Mouse (Mus musculus) midbrain, embryonic 13.5 days (tissue): Measurements from ENCODE around the gene Olfr1493-ps1. TPM values are rescaled to one million over a fixed set of nuclear protein-coding genes. Genes with fewer than 3 reads are reported as not detected.

Experiments used
- ATAC-seq: fragments of 200-750 bp; cut with Nextera tagmentation; 2 replicates; pipeline ENCODE4 v1.8.0; 2017; ENCODE audit warnings: mild to moderate bottlenecking, moderate TSS enrichment, moderate library complexity
- H3K27ac ChIP-seq: fragments of 300-500 bp; sonication (generic); 2 replicates; pipeline ENCODE4 v1.5.1; 2015; ENCODE audit warnings: inconsistent platforms, mild to moderate bottlenecking, moderate library complexity
- H3K27me3 ChIP-seq: fragments of 300-500 bp; sonication (generic); 2 replicates; pipeline ENCODE4 v1.6.1; 2015; ENCODE audit warnings: mild to moderate bottlenecking, inconsistent platforms
- H3K36me3 ChIP-seq: fragments of 300-500 bp; sonication (generic); 2 replicates; pipeline ENCODE4 v1.6.1; 2015; ENCODE audit warnings: mild to moderate bottlenecking, inconsistent platforms
- H3K4me1 ChIP-seq: fragments of 300-500 bp; sonication (generic); replicated peaks from 2 replicates; pipeline ENCODE4 v1.6.1; 2015; ENCODE audit warnings: inconsistent platforms
- H3K4me2 ChIP-seq: fragments of 300-500 bp; sonication (generic); replicated peaks from 2 replicates; pipeline ENCODE4 v1.6.1; 2015; ENCODE audit warnings: moderate library complexity, mild to moderate bottlenecking, inconsistent platforms
- H3K4me3 ChIP-seq: fragments of 300-500 bp; sonication (generic); replicated peaks from 2 replicates; pipeline ENCODE4 v1.5.1; 2015; ENCODE audit warnings: mild to moderate bottlenecking, inconsistent platforms
- H3K9ac ChIP-seq: fragments of 300-500 bp; sonication (generic); replicated peaks from 2 replicates; pipeline ENCODE4 v1.6.1; 2015; ENCODE audit warnings: mild to moderate bottlenecking, inconsistent platforms
- H3K9me3 ChIP-seq: fragments of 300-500 bp; sonication (generic); 2 replicates; pipeline ENCODE4 v1.6.1; 2016; ENCODE audit warnings: mild to moderate bottlenecking, inconsistent platforms
- WGBS: fragments of 180-500 bp; shearing (Covaris S2); methylation state at CpG from one replicate; pipeline ENCODE4 v1.1.7; 2015; 5-methylcytosine and 5-hydroxymethylcytosine counted together
- polyA plus RNA-seq: library from polyadenylated mRNA; unstranded; fragments of >200 nt; fragmentation: Nextera tagmentation; extraction: Ambion mirVana; gene quantifications from 2 replicates; pipeline ENCODE4 v1.2.1, GENCODE M21; 2015

The Olfr1493-ps1 gene
- polyA plus RNA-seq, result not detected in 2 replicates

DNA sequence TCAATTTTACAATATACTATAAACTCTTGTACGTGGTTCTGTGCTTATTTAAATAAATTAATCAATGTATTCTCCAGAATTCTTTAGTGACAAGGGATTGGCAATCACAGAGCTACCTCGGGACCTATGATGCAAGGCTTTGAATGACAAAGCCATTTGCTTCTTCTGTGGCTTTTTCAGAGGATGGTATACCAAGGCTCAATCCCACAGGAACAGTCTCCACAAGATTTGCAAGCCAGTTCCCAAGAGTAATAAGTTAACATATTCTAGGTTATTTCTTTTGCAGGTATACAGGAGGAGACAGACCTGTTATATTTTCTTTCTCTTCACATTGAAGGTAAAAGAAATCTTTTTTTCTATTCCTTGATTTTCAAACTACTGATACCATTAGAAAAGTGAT is at the start of gene Olfr1493-ps1:
Gene Olfr1493-ps1, plus strand, starts transcription at position 301 of the 400 bp plus-strand sequence.
- Histone ChIP-seq H3K9ac (no peak within 1 kb of the TSS), H3K9me3 (0 out of 2 replicates have a peak, but pooled peaks cover 2% of the 10 kb centered on the region), H3K27me3 (no peaks in the 10 kb centered on the region), H3K4me2 (no peak within 1 kb of the TSS), H3K4me3 (no peak within 1 kb of the TSS), H3K27ac (no peak within 1 kb of the TSS), H3K4me1 (no peaks in the 10 kb centered on the region), H3K36me3 (no peaks in the 10 kb centered on the region)
- WGBS, result 55% methylated on average over 2 of the region's 2 CpGs
- no peak for ATAC-seq

- Histone ChIP-seq H3K9ac (no peak within 1 kb of the TSS), H3K4me2 (no peak within 1 kb of the TSS), H3K27ac (no peak within 1 kb of the TSS), H3K4me3 (no peak within 1 kb of the TSS), H3K27me3 (no peaks in the 10 kb centered on the region), H3K9me3 (no peaks in the 10 kb centered on the region), H3K36me3 (no peaks in the 10 kb centered on the region), H3K4me1 (no peaks in the 10 kb centered on the region)
- WGBS, result 80% methylated on average over 3 of the region's 3 CpGs
- no peak for ATAC-seq
These were observed 26.1 kb upstream of the Olfr1493-ps1 start, which contains the start of gene Olfr1491 for GRCm38 (mm10) chr19:13696968-13697367. TSS of gene Olfr1491 (plus strand) at chr19:13697268.

GRCm38 (mm10) chr19:13739428-13739827 is 16.4 kb downstream of the Olfr1493-ps1 start, which contains the start of gene Olfr1494:
TSS of gene Olfr1494 (plus strand) at chr19:13739728.
- Histone ChIP-seq H3K36me3 (no peaks in the 10 kb centered on the region), H3K4me1 (no peaks in the 10 kb centered on the region), H3K4me2 (no peak within 1 kb of the TSS), H3K4me3 (no peak within 1 kb of the TSS), H3K27me3 (no peaks in the 10 kb centered on the region), H3K27ac (no peak within 1 kb of the TSS), H3K9me3 (no peaks in the 10 kb centered on the region), H3K9ac (no peak within 1 kb of the TSS)
- no peak for ATAC-seq
- 88% methylated on average over 4 of the region's 4 CpGs for WGBS

DNA sequence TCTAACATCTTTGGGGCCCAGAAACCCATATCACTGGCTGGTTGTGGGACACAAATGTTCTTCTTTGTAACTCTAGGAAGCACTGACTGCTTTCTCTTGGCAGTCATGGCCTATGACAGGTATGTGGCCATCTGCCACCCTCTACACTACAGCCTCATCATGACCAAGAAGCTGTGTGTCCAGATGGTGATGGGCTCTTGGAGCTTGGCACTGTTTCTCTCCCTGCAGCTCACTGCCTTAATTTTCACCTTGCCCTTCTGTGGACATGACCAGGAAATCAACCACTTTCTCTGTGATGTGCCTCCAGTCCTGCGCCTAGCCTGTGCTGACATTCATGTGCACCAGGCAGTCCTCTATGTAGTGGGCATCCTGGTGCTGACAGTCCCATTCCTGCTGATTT is 26.3 kb downstream of the Olfr1493-ps1 start:
- 94% methylated on average over 1 of the region's 1 CpGs for WGBS
- H3K9me3 ChIP-seq, result no peaks in the 10 kb centered on the region

GRCm38 (mm10) chr19:13764306-13764705 is 41.2 kb downstream of the Olfr1493-ps1 start, which contains the start of gene Olfr1495:
TSS of gene Olfr1495 (plus strand) at chr19:13764606.
- H3K9me3 ChIP-seq, result no peaks in the 10 kb centered on the region
- H3K36me3 ChIP-seq, result no peaks in the 10 kb centered on the region
- no peak within 1 kb of the TSS for H3K4me3 ChIP-seq
- 87% methylated on average over 3 of the region's 3 CpGs for WGBS
- H3K9ac ChIP-seq, result no peak within 1 kb of the TSS
- H3K4me1 ChIP-seq, result no peaks in the 10 kb centered on the region
- H3K27me3 ChIP-seq, result no peaks in the 10 kb centered on the region
- H3K4me2 ChIP-seq, result no peak within 1 kb of the TSS
- ATAC-seq, result no peak
- H3K27ac ChIP-seq, result no peak within 1 kb of the TSS

More for the DNA sequence above, 26.3 kb downstream of the Olfr1493-ps1 start:
- no peaks in the 10 kb centered on the region for H3K4me1 ChIP-seq
- no peak for ATAC-seq
- no peak overlapping the region for H3K9ac ChIP-seq
- H3K4me3 ChIP-seq, result no peak overlapping the region
- H3K4me2 ChIP-seq, result no peak overlapping the region
- no peak overlapping the region for H3K27ac ChIP-seq
- no peaks in the 10 kb centered on the region for H3K36me3 ChIP-seq
- H3K27me3 ChIP-seq, result no peaks in the 10 kb centered on the region

GRCm38 (mm10) chr19:13768565-13769276 is 45.6 kb downstream of the Olfr1493-ps1 start:
- Histone ChIP-seq H3K27ac (no peak overlapping the region), H3K4me3 (no peak overlapping the region), H3K4me1 (no peaks in the 10 kb centered on the region), H3K27me3 (no peaks in the 10 kb centered on the region), H3K9me3 (no peaks in the 10 kb centered on the region), H3K36me3 (no peaks in the 10 kb centered on the region), H3K4me2 (no peak overlapping the region), H3K9ac (no peak overlapping the region)
- WGBS, result 93% methylated on average over 9 of the region's 9 CpGs
- no peak for ATAC-seq

DNA sequence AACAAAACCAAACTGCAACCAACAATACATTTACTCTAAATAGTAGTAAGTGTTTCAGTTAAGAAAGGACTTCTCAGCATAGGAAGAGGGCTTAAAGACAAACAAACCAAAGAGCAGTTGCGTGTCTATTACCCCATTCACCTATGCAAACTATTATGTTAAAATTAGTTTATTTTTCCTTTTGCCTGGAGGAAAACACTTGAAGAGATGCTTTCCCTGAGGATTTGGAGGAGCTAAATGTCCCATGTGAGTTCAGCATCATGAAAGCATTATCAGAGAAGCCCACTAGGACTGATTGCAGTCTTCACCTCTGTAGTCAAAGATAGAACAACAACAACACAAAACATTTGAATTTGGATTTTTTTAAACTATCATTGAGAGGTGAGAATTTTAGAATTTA is 54.5 kb downstream of the Olfr1493-ps1 start, which contains the start of gene Olfr1496:
Gene Olfr1496, plus strand, starts transcription at position 301 of the 400 bp plus-strand sequence.
- H3K27me3 ChIP-seq, result no peaks in the 10 kb centered on the region
- no peak within 1 kb of the TSS for H3K4me3 ChIP-seq
- no peak within 1 kb of the TSS for H3K9ac ChIP-seq
- 90% methylated on average over 1 of the region's 1 CpGs for WGBS
- H3K4me2 ChIP-seq, result no peak within 1 kb of the TSS
- H3K27ac ChIP-seq, result no peak within 1 kb of the TSS
- no peaks in the 10 kb centered on the region for H3K36me3 ChIP-seq
- H3K4me1 ChIP-seq, result no peaks in the 10 kb centered on the region
- no peaks in the 10 kb centered on the region for H3K9me3 ChIP-seq
- ATAC-seq, result no peak

Other genes starting within 250 kb of the Olfr1493-ps1 start
- gene Olfr1475, start 243.1 kb upstream of the Olfr1493-ps1 start, polyA plus RNA-seq, result not detected in 2 replicates
- gene Olfr1477, start 222.7 kb upstream of the Olfr1493-ps1 start, polyA plus RNA-seq, result not detected in 2 replicates
- not detected in 2 replicates for gene Olfr1480, start 195.4 kb upstream of the Olfr1493-ps1 start, polyA plus RNA-seq
- not detected in 2 replicates for gene Olfr1484, start 139.8 kb upstream of the Olfr1493-ps1 start, polyA plus RNA-seq
- not detected in 2 replicates for gene Olfr1487, start 105.9 kb upstream of the Olfr1493-ps1 start, polyA plus RNA-seq
- not detected in 2 replicates for gene Olfr1489, start 91.7 kb upstream of the Olfr1493-ps1 start, polyA plus RNA-seq
- gene Olfr1490, start 72.2 kb upstream of the Olfr1493-ps1 start, polyA plus RNA-seq, result not detected in 2 replicates
- not detected in 2 replicates for gene Olfr1491, start 26.0 kb upstream of the Olfr1493-ps1 start, polyA plus RNA-seq
- not detected in 2 replicates for gene Olfr1494, start 16.4 kb downstream of the Olfr1493-ps1 start, polyA plus RNA-seq
- not detected in 2 replicates for gene Olfr1495, start 41.3 kb downstream of the Olfr1493-ps1 start, polyA plus RNA-seq
- gene Olfr1496, start 54.6 kb downstream of the Olfr1493-ps1 start, polyA plus RNA-seq, result not detected in 2 replicates
- not detected in 2 replicates for gene Olfr1497, start 74.9 kb downstream of the Olfr1493-ps1 start, polyA plus RNA-seq
- gene Olfr1499, start 96.2 kb downstream of the Olfr1493-ps1 start, polyA plus RNA-seq, result not detected in 2 replicates
- not detected in 2 replicates for gene Olfr1500, start 107.2 kb downstream of the Olfr1493-ps1 start, polyA plus RNA-seq
- gene Olfr1501, start 127.4 kb downstream of the Olfr1493-ps1 start, polyA plus RNA-seq, result not detected in 2 replicates
- not detected in 2 replicates for gene Olfr1502, start 138.5 kb downstream of the Olfr1493-ps1 start, polyA plus RNA-seq
- not detected in 2 replicates for gene Olfr1504, start 174.7 kb downstream of the Olfr1493-ps1 start, polyA plus RNA-seq
- gene Olfr1505, start 190.3 kb downstream of the Olfr1493-ps1 start, polyA plus RNA-seq, result not detected in 2 replicates